Mouse (Mus musculus): ENCODE data around the gene Olfr958. TPM values are rescaled to one million over a fixed set of nuclear protein-coding genes. Genes with fewer than 3 reads are reported as not detected.

The Olfr958 gene
- polyA plus RNA-seq (2012; ENCODE audit: insufficient read depth, insufficient read length, missing spikeins) = not detected in 2 replicates

DNA sequence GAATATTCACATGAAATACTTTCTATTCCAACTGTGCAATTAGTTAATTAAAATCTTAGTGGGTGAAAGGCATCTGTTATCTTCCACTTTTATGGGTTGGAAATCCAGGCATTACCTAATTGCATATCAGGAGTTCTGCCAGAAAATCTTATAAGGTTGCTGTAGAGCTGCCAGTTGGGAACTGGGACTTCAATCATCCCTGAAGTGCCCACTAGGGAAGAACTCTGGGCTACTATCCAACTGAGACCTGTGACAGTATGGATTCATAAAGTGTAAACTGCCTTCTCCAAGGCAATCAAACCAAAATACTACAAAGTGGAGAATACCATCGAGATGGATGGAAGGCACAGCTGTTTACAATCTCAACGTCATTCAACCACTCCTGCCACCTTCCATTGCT, at the start of gene Olfr958:
Olfr958 (minus strand) TSS at position 109 of the 400 bp plus-strand sequence.
- Histone ChIP-seq H3K27ac (ENCODE audit: insufficient read depth, low read depth, low read length) (no peak within 1 kb of the TSS), H3K4me3 (ENCODE audit: insufficient read depth, low read length) (no peak within 1 kb of the TSS), H3K4me1 (ENCODE audit: control insufficient read depth, insufficient read depth, low read length) (no peaks in the 10 kb centered on the region)
- TF ChIP-seq POLR2A (IDR thresholded peaks at IDR 0.05; ENCODE audit: borderline replicate concordance, low read depth, low read length) (no peak), CTCF (IDR thresholded peaks at IDR 0.05; ENCODE audit: low read depth, low read length) (no peak)

DNA sequence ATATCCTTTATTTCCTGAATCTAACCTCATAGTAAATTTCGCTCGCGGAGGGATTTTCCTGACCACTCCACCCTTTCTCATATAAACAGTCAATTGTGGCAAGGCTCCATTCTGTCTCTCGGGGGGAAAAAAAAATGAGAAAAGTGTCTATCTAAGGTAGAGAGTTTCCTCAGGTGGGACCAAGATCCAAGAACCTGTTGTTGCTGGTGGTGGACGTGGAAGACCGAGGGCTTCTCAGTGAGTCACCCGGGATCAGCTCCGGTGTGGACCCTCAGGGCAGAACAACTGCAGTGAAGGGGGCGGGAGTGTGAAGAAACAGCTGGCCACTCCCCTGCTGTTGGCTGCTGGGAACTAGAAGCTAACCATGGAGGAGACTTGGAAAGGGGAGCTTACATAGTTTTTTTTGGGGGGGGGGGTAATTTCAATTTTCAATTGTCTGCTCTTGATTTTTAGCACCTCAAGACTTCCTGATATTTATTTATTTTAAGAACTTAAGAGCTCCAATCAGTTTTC, 49.5 kb upstream of the Olfr958 start:
- H3K4me1 ChIP-seq (ENCODE audit: control insufficient read depth, insufficient read depth, low read length) = peaks cover 8% of the 10 kb centered on the region
- H3K4me3 ChIP-seq (ENCODE audit: insufficient read depth, low read length) = peak overlapping the region; percentile 11; the same call in 1 of the 2 replicates
- TF ChIP-seq CTCF (IDR thresholded peaks at IDR 0.05; ENCODE audit: low read depth, low read length) = no peak
- TF ChIP-seq POLR2A (IDR thresholded peaks at IDR 0.05; ENCODE audit: borderline replicate concordance, low read depth, low read length) = no peak
- H3K27ac ChIP-seq (ENCODE audit: insufficient read depth, low read depth, low read length) = no peak overlapping the region

DNA sequence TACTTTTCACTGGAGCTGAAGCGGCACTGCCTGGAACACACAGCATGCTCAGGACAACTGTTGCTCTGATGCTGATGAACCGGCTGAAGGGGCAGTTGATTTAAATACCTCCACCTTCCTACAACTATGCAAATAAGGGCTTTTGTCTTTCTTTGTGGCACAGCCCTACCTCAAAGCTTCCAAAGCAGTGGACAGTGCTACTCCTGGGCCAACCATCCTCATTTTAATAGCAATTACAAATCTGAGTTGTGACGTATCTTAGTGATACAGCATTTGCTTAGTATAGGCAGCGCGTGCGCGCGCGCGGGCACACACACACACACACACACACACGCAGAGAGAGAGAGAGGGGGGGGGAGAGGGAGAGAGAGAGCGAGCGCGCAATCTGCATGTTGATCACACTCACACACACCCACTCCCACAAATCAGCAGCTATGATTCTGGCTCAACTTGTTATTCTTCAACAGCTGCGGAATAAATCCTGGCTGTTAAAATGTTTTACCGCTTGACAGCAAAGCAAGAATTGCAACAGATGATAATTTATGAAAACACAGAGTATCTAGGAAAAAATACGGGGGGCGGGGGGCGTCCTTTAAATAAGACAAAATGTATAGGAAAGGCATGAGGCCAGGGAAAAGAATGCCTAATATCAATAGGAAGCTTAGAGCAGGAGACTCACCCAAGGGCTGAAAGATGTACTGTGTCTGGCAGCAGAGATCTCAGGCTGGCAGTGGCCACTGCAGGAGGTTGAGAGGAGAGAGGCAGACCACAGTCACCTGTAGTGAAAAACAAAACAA, 48.9 kb upstream of the Olfr958 start:
- TF ChIP-seq CTCF (IDR thresholded peaks at IDR 0.05; ENCODE audit: low read depth, low read length) = no peak
- TF ChIP-seq POLR2A (IDR thresholded peaks at IDR 0.05; ENCODE audit: borderline replicate concordance, low read depth, low read length) = no peak
- no peak overlapping the region for H3K27ac ChIP-seq (ENCODE audit: insufficient read depth, low read depth, low read length)
- peak overlapping the region; percentile 16; the same call in 1 of the 2 replicates for H3K4me3 ChIP-seq (ENCODE audit: insufficient read depth, low read length)
- peaks cover 8% of the 10 kb centered on the region for H3K4me1 ChIP-seq (ENCODE audit: control insufficient read depth, insufficient read depth, low read length)

DNA sequence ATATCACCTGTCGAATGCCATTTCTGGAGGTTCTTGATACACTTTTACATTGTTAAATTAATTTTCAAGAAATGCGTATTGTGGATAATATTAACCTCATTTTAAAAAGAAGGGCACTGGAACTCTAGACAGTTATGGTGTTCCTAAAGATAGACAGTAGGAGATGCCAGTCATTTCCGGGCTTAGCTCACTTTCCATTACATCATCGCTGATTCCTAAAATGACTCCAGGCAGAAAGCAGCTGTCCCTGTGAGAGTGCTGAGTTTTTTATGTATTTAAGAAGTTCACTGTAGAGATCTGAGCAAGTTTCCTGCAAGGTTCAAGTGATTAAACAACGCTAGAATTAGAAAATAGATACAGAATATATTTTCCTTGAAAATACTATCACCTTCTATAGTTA, 23.2 kb upstream of the Olfr958 start:
- Histone ChIP-seq H3K4me3 (ENCODE audit: insufficient read depth, low read length) (no peak overlapping the region), H3K27ac (ENCODE audit: insufficient read depth, low read depth, low read length) (no peak overlapping the region), H3K4me1 (ENCODE audit: control insufficient read depth, insufficient read depth, low read length) (no peaks in the 10 kb centered on the region)
- no peak for TF ChIP-seq CTCF (IDR thresholded peaks at IDR 0.05; ENCODE audit: low read depth, low read length)
- no peak for TF ChIP-seq POLR2A (IDR thresholded peaks at IDR 0.05; ENCODE audit: borderline replicate concordance, low read depth, low read length)

DNA sequence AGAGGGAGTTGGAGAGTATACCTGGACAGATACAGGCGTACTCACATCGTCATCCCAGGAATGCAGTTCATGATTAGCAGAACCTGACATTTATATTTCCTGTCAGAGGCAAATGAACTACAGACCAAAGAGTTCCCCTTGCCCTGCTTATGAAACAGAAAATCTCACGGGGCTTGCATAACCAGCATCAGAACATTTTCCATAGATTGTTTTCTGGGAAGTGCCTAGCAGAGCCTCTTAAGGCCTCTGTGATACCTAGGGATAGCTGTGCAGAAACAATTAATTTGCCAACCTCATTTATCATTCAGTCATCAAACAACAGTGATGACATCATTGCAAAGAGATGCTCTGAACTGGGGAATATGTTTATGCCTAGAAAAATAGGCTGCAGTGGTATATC, 21.6 kb upstream of the Olfr958 start, which contains the start of gene Olfr959:
Olfr959 (minus strand) TSS at position 101 of the 400 bp plus-strand sequence.
- no peak within 1 kb of the TSS for H3K4me3 ChIP-seq (ENCODE audit: insufficient read depth, low read length)
- H3K4me1 ChIP-seq (ENCODE audit: control insufficient read depth, insufficient read depth, low read length) = no peaks in the 10 kb centered on the region
- TF ChIP-seq CTCF (IDR thresholded peaks at IDR 0.05; ENCODE audit: low read depth, low read length) = no peak
- TF ChIP-seq POLR2A (IDR thresholded peaks at IDR 0.05; ENCODE audit: borderline replicate concordance, low read depth, low read length) = no peak
- H3K27ac ChIP-seq (ENCODE audit: insufficient read depth, low read depth, low read length) = no peak within 1 kb of the TSS

DNA sequence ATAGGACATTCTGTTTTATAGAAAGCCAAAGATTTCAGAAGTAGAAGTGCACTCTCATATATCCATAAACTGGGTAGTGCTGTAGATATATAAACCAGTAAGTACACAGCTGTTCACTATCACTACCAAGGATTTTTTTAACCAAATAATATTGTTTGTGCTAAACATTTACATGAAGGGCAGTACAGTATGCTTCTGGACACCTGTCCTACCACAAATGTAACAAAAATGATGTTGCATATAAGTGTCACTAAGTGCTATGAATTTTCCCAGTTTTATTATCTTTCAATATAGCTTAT, 4.4 kb upstream of the Olfr958 start:
- TF ChIP-seq CTCF (IDR thresholded peaks at IDR 0.05; ENCODE audit: low read depth, low read length) (no peak), POLR2A (IDR thresholded peaks at IDR 0.05; ENCODE audit: borderline replicate concordance, low read depth, low read length) (no peak)
- H3K4me1 ChIP-seq (ENCODE audit: control insufficient read depth, insufficient read depth, low read length) = no peaks in the 10 kb centered on the region
- H3K4me3 ChIP-seq (ENCODE audit: insufficient read depth, low read length) = no peak overlapping the region
- H3K27ac ChIP-seq (ENCODE audit: insufficient read depth, low read depth, low read length) = no peak overlapping the region

DNA sequence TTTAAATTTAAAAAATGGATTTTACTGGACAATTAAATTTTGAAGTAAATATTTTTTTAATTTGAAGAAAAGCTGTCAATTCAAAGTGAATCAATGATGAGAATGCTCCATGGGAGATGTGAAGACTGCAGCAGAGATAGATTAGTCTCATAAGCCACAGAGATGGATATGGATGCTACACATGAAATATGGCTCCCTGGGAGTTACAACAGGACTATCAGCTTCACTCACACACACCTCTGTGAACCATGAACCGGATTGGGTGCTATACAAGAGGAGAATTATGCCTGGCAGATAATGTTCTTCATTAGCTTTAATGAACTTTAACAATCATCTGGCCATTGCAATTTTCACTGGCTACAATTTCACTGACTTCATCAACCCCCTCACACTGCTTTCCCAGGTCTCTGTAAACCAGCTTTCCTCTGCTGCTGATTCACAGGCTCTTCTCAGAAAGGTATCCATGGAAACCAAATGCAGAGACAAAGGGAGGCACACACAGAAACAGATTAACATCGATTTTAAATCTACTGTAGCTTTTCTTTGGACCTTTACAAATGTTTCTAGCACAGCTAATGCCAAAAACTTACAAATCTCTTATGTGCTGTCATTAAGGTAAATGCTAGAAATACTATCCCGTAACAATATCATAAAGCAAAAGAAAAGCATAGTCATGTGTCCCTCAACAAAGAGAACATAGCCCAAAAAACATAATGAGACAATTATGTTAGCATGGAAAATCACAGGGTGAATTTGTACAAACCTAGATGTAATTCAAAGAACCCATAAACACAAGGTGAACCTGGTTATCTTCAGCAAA, 3.9 kb upstream of the Olfr958 start:
- Histone ChIP-seq H3K27ac (ENCODE audit: insufficient read depth, low read depth, low read length) (no peak overlapping the region), H3K4me1 (ENCODE audit: control insufficient read depth, insufficient read depth, low read length) (no peaks in the 10 kb centered on the region), H3K4me3 (ENCODE audit: insufficient read depth, low read length) (no peak overlapping the region)
- TF ChIP-seq CTCF (IDR thresholded peaks at IDR 0.05; ENCODE audit: low read depth, low read length) (no peak), POLR2A (IDR thresholded peaks at IDR 0.05; ENCODE audit: borderline replicate concordance, low read depth, low read length) (no peak)

DNA sequence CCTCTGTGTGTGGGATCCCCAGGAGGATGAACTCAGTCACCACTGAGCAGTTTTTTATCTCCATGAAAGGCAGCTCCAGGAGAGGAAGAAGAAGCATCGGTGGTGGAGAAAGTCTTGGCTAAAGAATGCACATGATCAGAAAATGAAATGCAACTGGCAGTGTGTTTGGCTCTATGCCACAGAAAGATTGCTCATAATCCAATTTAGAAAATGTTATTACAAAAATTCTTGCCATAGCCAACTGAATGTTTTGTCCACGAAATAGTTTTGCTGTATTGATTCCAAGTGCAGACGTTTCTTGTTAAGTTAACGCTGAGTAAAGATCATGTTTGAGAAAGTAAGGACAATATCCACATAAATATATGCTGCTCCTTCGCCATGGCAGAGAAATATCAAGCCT, 3.0 kb downstream of the Olfr958 start:
- H3K4me3 ChIP-seq (ENCODE audit: insufficient read depth, low read length) = no peak overlapping the region
- H3K27ac ChIP-seq (ENCODE audit: insufficient read depth, low read depth, low read length) = no peak overlapping the region
- TF ChIP-seq CTCF (IDR thresholded peaks at IDR 0.05; ENCODE audit: low read depth, low read length) (no peak), POLR2A (IDR thresholded peaks at IDR 0.05; ENCODE audit: borderline replicate concordance, low read depth, low read length) (no peak)
- no peaks in the 10 kb centered on the region for H3K4me1 ChIP-seq (ENCODE audit: control insufficient read depth, insufficient read depth, low read length)

DNA sequence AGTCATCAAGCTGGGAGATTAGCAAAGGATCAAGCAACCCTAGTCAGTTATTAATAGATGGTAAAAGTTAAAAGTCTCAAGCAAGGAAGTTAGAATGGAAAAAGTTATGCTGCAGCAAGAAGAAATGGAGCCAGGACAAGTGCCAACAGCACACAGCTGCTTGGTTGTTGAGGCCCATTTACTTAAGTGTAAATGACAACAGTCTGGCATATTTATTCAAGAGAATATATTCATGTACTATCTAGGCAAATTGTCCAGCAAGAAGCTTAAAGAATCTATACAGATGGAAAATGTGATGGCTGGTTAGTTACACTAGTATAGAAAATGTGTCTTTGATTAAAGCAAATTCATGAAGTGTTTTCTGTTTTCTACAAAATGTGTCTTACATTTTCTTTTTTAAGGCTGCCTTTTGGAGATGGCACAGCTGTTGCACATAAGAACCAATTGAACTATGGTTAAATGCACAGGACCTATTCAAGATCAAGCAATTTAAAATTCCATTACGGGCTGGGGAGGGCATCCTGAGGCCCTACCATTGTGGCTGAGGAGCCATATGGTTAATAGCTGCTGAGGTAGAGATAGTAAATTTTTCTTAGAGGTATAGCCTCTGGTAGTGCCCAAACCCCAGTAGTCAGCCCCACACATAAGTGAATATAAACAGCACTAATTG, 30.1 kb downstream of the Olfr958 start:
- TF ChIP-seq CTCF (IDR thresholded peaks at IDR 0.05; ENCODE audit: low read depth, low read length) (no peak), POLR2A (IDR thresholded peaks at IDR 0.05; ENCODE audit: borderline replicate concordance, low read depth, low read length) (no peak)
- Histone ChIP-seq H3K4me1 (ENCODE audit: control insufficient read depth, insufficient read depth, low read length) (no peaks in the 10 kb centered on the region), H3K4me3 (ENCODE audit: insufficient read depth, low read length) (no peak overlapping the region), H3K27ac (ENCODE audit: insufficient read depth, low read depth, low read length) (no peak overlapping the region)

Measured in bone marrow macrophage, adult 2 months (primary cell).